Mouse (Mus musculus) testis, postnatal 14 days (tissue): Measurements from ENCODE around the gene Hoxa13.

Experiments
- DNase-seq: peaks from one replicate; pipeline ENCODE4 v3.0.0; 2021; ENCODE audit warnings: low spot score

The Hoxa13 gene

GRCm38 (mm10) chr6:52260654-52261575, at the start of gene Hoxa13:
Gene Hoxa13, minus strand, starts transcription at chr6:52260880.
- no peak for DNase-seq

GRCm38 (mm10) chr6:52310366-52310765, 49.7 kb upstream of the Hoxa13 start:
- no peak for DNase-seq

- DNase-seq, result no peak
Measured at GRCm38 (mm10) chr6:52309766-52310165, 49.1 kb upstream of the Hoxa13 start.

- DNase-seq, result peak; percentile 16
Measured at GRCm38 (mm10) chr6:52305877-52306389, 45.3 kb upstream of the Hoxa13 start.

GRCm38 (mm10) chr6:52303426-52303825, 42.7 kb upstream of the Hoxa13 start:
- DNase-seq, result no peak

- no peak for DNase-seq
Measured at GRCm38 (mm10) chr6:52300806-52301205, 40.1 kb upstream of the Hoxa13 start.

- DNase-seq, result no peak
Measured at GRCm38 (mm10) chr6:52298511-52298910, 37.8 kb upstream of the Hoxa13 start.

- no peak for DNase-seq
Measured at GRCm38 (mm10) chr6:52294616-52295015, 33.9 kb upstream of the Hoxa13 start.

GRCm38 (mm10) chr6:52292328-52292727, 31.6 kb upstream of the Hoxa13 start:
- no peak for DNase-seq

- DNase-seq, result no peak
Measured at GRCm38 (mm10) chr6:52291021-52291860, 30.6 kb upstream of the Hoxa13 start.

GRCm38 (mm10) chr6:52290186-52290585, 29.5 kb upstream of the Hoxa13 start:
- no peak for DNase-seq

- DNase-seq, result no peak
Measured at GRCm38 (mm10) chr6:52283896-52284295, 23.2 kb upstream of the Hoxa13 start.

GRCm38 (mm10) chr6:52281084-52281483, 20.4 kb upstream of the Hoxa13 start:
- no peak for DNase-seq

- no peak for DNase-seq
Measured at GRCm38 (mm10) chr6:52276920-52277319, 16.2 kb upstream of the Hoxa13 start.

- DNase-seq, result no peak
Measured at GRCm38 (mm10) chr6:52276382-52276781, 15.7 kb upstream of the Hoxa13 start.

GRCm38 (mm10) chr6:52275563-52276280, 15.0 kb upstream of the Hoxa13 start:
- DNase-seq, result no peak

GRCm38 (mm10) chr6:52274576-52274975, 13.9 kb upstream of the Hoxa13 start:
- no peak for DNase-seq

- DNase-seq, result no peak
Measured at GRCm38 (mm10) chr6:52273656-52274280, 13.1 kb upstream of the Hoxa13 start.

GRCm38 (mm10) chr6:52272766-52273655, 12.3 kb upstream of the Hoxa13 start:
- no peak for DNase-seq
